Mouse (Mus musculus): ENCODE results near the gene Pced1b.

GRCm38 (mm10) chr15:97407496-97408454 lies 160.9 kb downstream of the Pced1b start:
- TF ChIP-seq POLR2A (IDR thresholded peaks at IDR 0.05; ENCODE audit: low read depth, low read length) (no peak), CTCF (IDR thresholded peaks at IDR 0.05; ENCODE audit: extremely low read depth, insufficient read length, insufficient replicate concordance, low read depth, low read length) (no peak)

Measured in small intestine, adult 2 months (tissue).